Mouse (Mus musculus) brown adipose tissue, adult 24 weeks (tissue): ENCODE data around the gene Nlrc3. TPM values are rescaled to one million over a fixed set of nuclear protein-coding genes. Genes with fewer than 3 reads are reported as not detected.
"Not testable (repeated sequence)": the region's sequence is repeated elsewhere in the genome, so short reads cannot be mapped to it uniquely, and the experiment has no call there.

Experiments
- H3K27ac ChIP-seq: fragments of 200-500 bp; replicated peaks from 2 replicates; pipeline ENCODE4 v1.5.1; 2012; ENCODE audit warnings: low read depth, mild to moderate bottlenecking, low read length
- H3K4me1 ChIP-seq: fragments of 200-500 bp; 2 replicates; pipeline ENCODE4 v1.6.1; 2012; ENCODE audit warnings: low read length, mixed read lengths; ENCODE audit not compliant: control insufficient read depth, insufficient read depth, insufficient read length
- H3K4me3 ChIP-seq: fragments of 200-500 bp; 2 replicates; pipeline ENCODE4 v1.5.1; 2012; ENCODE audit warnings: low read depth, mild to moderate bottlenecking, low read length, moderate library complexity; ENCODE audit not compliant: insufficient read depth
- polyA plus RNA-seq: library from polyadenylated mRNA; stranded (reverse); fragments of >200 nt; gene quantifications from 2 replicates; pipeline ENCODE4 v1.2.4, GENCODE M21; 2012; ENCODE audit not compliant: missing spikeins, insufficient read depth, insufficient read length

The Nlrc3 gene
- polyA plus RNA-seq: not detected in 2 replicates

GRCm38 (mm10) chr16:3976251-3976671 is at the start of gene Nlrc3:
Nlrc3 (minus strand) TSS chr16:3976632.
- Histone ChIP-seq H3K4me1 (no peaks in the 10 kb centered on the region), H3K4me3 (no peak within 1 kb of the TSS), H3K27ac (no peak within 1 kb of the TSS)

- Histone ChIP-seq H3K4me3 (no peak overlapping the region), H3K27ac (no peak overlapping the region)
Measured at GRCm38 (mm10) chr16:4022719-4023118, 46.3 kb upstream of the Nlrc3 start.

GRCm38 (mm10) chr16:4021241-4021640 is 44.8 kb upstream of the Nlrc3 start:
- Histone ChIP-seq H3K4me1 (no peaks in the 10 kb centered on the region), H3K27ac (no peak overlapping the region), H3K4me3 (no peak overlapping the region)

More at GRCm38 (mm10) chr16:4022719-4023118, 46.3 kb upstream of the Nlrc3 start:
- no peaks in the 10 kb centered on the region for H3K4me1 ChIP-seq

- not testable (repeated sequence) for H3K4me1 ChIP-seq, H3K27ac ChIP-seq, H3K4me3 ChIP-seq
Measured at GRCm38 (mm10) chr16:4017466-4017865, 41.0 kb upstream of the Nlrc3 start.

DNA sequence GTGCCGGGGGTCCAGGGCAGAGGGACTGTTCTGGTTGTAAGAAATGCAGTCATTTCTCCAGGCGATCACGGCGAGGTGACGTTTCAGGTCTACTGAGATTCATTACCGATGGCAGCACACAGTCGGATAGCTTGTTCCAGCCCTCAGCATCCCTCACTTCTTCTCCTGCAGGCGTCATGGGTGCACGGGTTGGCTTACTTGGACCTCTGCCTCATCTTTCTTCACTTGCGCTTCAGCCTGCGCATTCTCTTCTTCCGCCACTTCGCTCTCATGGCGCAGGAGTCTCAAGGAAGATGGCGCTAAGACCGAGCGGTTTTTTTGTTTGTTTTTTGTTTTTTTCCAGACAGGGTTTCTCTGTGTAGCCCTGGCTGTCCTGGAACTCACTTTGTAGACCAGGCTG is 40.4 kb upstream of the Nlrc3 start:
- H3K27ac ChIP-seq, H3K4me3 ChIP-seq, H3K4me1 ChIP-seq: not testable (repeated sequence)

GRCm38 (mm10) chr16:4014040-4014668 is 37.7 kb upstream of the Nlrc3 start:
- H3K4me3 ChIP-seq: no peak overlapping the region
- H3K27ac ChIP-seq: no peak overlapping the region
- no peaks in the 10 kb centered on the region for H3K4me1 ChIP-seq

DNA sequence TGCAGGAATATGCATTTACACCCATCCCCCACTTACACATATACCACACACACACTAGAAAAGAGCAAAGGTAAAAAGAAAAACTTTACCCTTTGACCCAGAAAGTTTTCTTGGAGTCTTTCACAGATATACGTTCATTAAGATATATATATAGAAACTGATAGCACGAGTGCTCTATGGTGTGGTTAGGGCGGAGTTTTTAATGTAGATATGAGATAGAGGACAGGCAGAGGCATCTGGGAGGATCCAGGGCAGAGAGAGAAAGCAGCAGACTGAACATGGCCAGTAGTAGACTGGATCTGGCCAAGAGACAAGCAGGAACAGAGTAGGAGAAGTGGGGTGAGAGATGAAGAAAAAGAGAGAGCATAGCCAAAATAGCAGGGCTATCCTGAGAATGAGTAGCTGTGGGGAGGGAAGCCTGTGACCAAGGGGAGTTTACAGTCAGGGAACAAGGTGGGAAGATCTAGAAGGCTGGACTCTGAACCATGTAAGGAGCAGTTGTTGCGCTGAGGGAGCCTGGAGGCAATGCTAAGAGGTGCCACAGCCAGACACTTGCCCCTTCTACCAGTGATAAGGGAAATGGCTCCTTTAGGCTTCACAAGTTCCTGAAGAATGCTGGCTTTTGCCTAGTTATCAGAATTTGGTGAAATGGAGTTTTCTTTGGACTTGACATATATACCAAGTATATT is 36.6 kb upstream of the Nlrc3 start:
- Histone ChIP-seq H3K4me1 (no peaks in the 10 kb centered on the region), H3K27ac (no peak overlapping the region), H3K4me3 (no peak overlapping the region)

DNA sequence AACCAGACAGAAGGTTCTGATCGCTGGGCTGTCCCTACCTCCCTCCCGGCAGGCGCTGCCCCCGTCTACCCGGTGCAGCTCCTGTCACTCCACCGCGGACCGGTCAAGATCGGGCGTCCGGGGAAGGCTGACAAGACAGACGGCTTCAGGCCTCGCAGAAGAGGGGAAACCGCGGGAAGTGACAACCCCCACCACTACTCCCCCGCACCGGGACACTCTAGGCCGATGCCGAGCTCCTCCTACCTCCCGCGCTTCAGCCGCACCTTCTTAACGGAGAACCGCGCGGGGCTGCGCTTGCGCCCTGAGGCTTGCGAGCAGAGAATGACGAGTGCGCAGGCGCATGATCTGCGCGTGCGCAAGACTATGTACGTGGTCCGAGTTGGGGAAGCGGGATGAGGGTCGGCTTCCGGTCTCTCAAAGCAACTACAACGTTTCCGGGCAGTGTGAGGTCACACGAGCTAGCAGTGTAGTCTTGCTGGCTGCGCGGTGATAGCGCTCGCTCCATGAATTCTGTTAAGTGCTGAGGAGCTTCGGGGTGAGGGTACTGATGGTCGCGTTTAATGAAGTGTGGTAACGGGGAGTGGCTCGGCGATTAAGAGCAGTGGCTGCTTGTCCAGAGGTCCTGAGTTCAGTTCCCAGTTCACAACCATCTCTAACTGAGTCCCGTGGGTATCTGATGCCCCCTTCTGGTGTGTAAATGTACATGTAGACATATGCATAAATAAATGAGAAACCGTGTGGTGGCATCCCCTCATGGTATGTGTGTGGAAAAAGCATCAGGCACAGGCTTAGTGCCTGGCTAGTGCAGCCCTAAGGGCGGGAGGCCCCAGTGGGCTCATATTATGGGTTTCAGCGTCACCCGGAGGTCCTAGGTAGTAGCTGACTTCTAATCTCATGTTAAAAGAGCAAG is 27.3 kb upstream of the Nlrc3 start, which contains the start of gene Slx4:
Gene Slx4 (minus strand): TSS at position 282 of the 910 bp plus-strand sequence.
- Histone ChIP-seq H3K4me1 (no peaks in the 10 kb centered on the region), H3K27ac (peak within 1 kb of the TSS; percentile 83), H3K4me3 (peak within 1 kb of the TSS; percentile 85)

DNA sequence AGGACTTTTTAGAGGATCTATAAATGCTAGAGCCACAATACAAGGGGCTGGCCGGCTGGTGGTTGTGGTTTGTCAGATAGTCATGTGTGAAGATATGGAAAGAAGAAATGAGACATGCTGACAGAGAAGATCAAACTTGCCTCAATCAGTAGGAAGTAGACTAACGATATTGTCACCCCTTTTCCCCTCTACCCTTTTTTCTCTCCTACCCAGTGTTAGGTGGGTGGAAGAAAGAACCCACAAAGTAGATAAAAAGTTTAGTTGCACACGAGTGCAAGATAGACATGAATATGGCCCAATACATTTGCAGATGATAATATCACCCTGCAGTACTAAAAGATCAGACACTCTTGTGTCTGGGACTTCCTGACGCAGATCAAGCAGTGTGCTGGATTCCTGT is 12.0 kb upstream of the Nlrc3 start:
- Histone ChIP-seq H3K4me1 (no peaks in the 10 kb centered on the region), H3K27ac (no peak overlapping the region), H3K4me3 (no peak overlapping the region)

DNA sequence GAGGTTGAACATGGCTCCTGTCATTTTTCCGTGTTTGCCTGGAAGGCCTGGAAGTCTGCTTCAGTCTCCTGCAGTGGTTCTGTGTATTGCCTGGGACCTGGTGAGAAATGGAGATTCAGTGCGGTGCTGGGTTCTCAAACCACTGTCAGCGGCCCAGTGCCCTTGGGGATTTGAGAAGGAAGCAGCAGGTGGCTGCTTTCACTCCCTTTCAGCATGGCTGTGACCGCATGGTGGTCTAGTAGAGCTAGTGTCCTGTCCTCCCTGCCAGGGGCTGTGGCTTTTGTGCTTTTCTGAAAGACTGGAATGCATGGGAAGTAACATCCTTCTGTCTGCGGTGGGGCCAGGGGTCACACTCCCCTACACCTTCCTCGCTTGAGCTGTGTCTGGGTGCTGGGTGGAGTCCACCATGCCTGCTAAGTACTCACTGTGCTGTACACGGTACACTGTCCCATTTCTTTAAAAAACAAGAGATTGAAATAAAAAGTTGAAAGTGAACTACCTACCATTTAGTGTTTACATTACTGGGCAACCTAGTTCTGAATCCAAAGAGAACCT is 6.8 kb upstream of the Nlrc3 start:
- Histone ChIP-seq H3K4me3 (no peak overlapping the region), H3K4me1 (no peaks in the 10 kb centered on the region), H3K27ac (no peak overlapping the region)

- Histone ChIP-seq H3K27ac (no peak overlapping the region), H3K4me1 (no peaks in the 10 kb centered on the region), H3K4me3 (no peak overlapping the region)
Measured at GRCm38 (mm10) chr16:3982173-3982572, 5.7 kb upstream of the Nlrc3 start.

- H3K27ac ChIP-seq: no peak overlapping the region
- H3K4me1 ChIP-seq: no peaks in the 10 kb centered on the region
- no peak overlapping the region for H3K4me3 ChIP-seq
Measured at GRCm38 (mm10) chr16:3976712-3977111, 280 bp upstream of the Nlrc3 start.

GRCm38 (mm10) chr16:3975658-3976057 is 774 bp downstream of the Nlrc3 start:
- no peak overlapping the region for H3K27ac ChIP-seq
- no peaks in the 10 kb centered on the region for H3K4me1 ChIP-seq
- no peak overlapping the region for H3K4me3 ChIP-seq

- H3K27ac ChIP-seq, H3K4me1 ChIP-seq, H3K4me3 ChIP-seq: not testable (repeated sequence)
Measured at GRCm38 (mm10) chr16:3974456-3974855, 2.0 kb downstream of the Nlrc3 start.

GRCm38 (mm10) chr16:3965534-3965933 is 10.9 kb downstream of the Nlrc3 start:
- Histone ChIP-seq H3K4me1 (peaks cover 4% of the 10 kb centered on the region), H3K27ac (no peak overlapping the region), H3K4me3 (no peak overlapping the region)
